Mouse (Mus musculus) ovary, postnatal 10 days (tissue): ENCODE data around the gene Osbpl7.

ENCODE experiments used
- DNase-seq: peaks from one replicate; pipeline ENCODE4 v3.0.0; 2022; ENCODE audit warnings: low spot score

The Osbpl7 gene

DNA sequence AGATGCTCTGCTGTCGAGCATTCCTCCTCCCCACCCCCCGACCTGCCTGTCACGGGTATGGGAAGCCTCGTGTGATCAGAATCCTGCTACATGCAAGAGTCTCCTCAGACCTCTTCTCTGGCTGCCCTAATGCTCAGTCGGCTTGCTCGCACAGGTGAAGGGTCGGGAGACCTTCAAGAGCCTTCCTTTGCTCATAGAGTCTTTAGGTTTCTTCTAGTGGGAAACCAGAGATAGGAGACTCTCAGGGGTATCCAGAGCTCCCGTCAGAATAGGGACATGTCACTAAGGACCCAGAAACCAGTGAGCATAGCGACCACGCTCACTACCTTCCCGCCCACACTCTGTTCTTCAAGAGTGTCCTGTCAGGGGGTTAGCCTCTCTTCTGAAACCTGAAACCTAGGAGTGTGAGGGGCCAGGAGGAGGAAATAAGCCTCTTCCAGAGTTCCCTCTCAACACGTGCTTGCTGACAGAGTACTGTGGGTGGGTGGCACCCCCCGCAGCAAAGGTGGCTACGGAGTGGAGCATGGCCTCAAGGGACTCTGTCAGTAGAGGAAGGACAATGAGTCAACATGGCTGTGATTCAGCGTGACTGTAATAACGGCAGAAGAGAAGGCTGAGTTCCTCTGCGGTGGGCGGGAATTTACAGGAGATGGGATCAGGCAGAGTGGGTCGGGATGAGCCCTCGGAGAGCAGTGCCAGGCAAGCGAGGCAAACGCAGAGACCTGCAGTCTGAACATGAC lies 33.1 kb downstream of the Osbpl7 start:
- no peak for DNase-seq

DNA sequence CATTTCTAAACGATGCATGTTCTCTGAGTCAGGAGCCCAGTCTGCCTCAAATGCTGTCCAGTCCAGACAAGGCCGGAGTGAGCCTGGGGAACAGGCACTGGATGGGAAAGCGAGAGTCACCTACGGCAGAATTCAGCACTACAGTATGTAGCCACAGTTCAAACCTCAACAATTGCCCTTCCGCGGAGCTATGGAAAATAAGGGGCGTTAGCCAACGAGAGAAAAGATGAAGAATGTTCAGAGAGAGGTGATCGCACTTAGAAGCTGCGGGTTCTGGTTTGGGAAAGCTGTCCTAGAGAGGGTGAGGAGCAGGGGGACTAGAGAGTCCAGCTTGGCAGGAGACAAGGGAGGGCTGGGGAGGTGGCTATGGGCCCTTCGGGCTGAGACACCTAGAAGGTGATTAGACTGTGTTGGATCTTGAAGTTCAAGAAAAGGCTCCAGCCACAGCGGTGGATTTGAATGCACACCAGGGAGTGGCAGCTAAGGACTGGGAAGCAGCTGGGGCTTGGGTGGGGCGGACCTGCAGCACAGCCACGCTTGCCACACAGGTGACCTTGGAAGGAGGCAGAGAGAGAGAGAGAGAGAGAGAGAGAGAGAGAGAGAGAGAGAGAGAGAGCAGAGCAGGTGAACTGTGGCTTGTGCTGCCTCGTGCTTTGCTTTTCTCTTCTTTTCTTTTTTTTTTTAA lies 34.5 kb downstream of the Osbpl7 start:
- no peak for DNase-seq

DNA sequence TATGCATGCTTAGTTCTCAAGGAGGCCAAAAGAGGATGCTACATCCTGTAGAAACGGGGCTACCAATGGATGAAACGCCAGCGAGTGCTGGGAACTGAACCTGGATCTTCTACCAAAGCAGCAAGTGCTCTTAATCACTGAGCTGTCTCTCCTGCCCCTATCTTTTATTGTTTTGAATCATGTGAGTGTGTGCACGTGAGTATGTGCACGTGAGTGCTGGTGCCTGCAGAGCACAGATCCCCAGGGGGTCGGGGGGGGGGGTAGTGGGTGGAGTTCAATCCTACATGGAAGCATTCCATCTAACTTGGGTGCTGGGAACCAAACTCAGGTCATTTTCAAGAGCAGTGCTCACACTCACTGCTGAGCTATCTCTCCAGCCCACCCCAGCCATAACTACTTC lies 35.9 kb downstream of the Osbpl7 start:
- DNase-seq: no peak

DNA sequence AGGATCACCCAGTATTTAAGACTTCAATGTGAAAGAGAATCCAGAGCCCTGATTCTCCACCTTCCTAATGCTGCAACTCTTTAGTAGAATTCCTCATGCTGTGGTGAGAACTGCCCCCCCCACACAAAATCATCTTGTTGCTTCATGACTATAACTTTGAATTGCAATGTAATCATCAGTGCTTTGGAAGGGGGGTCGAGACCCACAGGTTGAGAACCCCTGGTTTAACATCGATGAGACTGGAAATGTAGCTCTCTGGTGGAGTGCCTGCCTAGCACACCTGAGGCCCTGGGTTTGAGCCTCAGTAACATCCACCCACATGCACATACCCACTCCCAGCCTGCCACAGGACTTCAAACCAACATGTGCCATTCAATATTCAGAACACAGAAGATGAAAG lies 44.2 kb downstream of the Osbpl7 start:
- no peak for DNase-seq

- no peak for DNase-seq
These were observed 48.4 kb downstream of the Osbpl7 start for GRCm38 (mm10) chr11:97098791-97099190.

GRCm38 (mm10) chr11:97101722-97102121 lies 51.3 kb downstream of the Osbpl7 start:
- no peak for DNase-seq

- DNase-seq: no peak
These were observed 53.0 kb downstream of the Osbpl7 start for GRCm38 (mm10) chr11:97103163-97104090.

DNA sequence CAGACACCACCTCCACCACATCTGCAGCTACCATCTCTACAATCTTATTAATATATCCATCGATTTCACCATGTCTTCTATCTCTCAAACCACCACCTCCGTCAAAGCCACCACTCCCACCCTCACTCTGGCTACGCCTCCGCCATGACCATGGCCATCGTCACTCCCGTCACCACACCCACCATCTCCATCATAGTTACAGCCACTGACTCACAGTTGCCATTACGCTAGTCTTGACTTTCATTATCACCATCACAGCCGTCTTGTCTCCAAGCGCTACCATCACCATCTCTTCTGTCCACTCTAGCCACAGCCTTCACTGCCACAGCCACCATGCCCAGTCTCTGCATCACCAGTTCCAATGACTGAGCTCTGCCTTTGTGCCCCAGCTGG lies 53.7 kb downstream of the Osbpl7 start:
- no peak for DNase-seq

DNA sequence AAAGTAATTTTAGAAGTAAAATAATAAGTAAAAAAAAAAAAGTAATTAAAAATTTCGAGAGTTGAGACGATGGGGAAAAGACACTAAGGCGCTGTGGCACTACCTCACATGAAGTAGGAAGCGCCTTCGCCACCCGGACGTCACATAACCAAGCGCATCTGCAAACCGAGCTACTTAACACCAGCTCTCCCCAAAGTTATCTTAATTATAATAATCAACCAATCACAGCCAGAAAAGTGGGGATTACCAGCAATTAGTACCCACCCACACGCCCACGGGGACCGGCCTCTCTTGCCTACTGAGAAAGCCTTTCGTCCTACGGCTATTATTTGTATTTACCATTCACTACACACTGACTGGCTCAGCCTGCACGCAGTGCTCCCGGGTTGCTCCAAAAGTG lies 58.5 kb downstream of the Osbpl7 start:
- DNase-seq: no peak

GRCm38 (mm10) chr11:97112519-97113125 lies 62.2 kb downstream of the Osbpl7 start:
- DNase-seq: no peak

DNA sequence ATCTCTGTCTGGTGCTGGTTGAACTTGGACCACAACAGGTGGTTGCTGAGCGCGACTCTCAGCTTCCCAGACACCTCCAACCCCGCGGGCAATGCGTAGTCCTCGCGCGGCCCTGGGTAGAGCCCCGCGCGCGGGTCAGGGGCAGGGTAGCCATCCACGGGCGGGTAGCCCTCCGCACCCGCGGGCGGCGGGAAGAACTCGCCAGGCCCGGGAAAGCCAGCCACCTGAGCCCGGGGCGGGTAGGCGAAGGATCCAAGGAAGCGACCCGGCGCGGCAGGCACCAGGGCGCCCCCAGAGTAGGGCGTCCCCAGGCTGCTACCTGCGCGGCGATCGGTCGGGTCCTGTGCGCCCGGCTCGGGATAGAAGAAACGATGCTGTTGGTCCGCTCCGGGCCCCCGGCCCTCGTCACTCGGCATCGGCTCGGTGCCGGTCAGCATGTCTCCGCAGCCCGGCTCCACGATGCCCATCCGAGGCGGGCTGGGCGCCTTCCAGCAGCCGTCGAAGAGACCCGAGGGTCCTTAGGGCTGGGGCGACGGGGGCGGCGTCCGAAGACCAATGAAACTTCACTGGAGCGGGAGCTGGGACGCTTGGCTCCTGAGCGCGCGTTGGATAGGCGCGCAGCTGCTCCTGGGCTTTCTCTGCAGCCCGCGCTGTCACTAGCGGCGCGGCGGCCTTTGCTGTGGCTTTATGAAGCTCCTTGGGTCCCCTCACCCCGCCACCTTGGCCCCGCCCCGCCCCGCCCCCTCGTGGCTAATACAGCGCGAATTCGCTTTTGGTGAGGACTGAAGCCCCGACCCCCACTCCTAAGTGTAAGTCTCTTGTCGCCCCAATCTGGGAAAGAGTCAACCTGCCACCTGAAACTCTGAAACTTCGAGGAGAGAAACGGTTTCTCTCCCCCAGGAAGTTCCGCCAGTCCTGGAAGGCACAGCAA lies 64.5 kb downstream of the Osbpl7 start, which contains the start of gene Tbx21:
Gene Tbx21, minus strand, starts transcription at position 661 of the 931 bp plus-strand sequence.
- no peak for DNase-seq

- no peak for DNase-seq
These were observed 65.4 kb downstream of the Osbpl7 start for GRCm38 (mm10) chr11:97115797-97116196.
